Mouse (Mus musculus): Measurements from ENCODE around the gene Olfr1441. TPM values are rescaled to one million over a fixed set of nuclear protein-coding genes. Genes with fewer than 3 reads are reported as not detected.

The Olfr1441 gene
- total RNA-seq, 1 experiment = 0.13 TPM

- Histone ChIP-seq H3K9ac (ENCODE audit: insufficient read depth, low read depth, low read length, poor library complexity, severe bottlenecking) (no peak overlapping the region), H3K9me3 (ENCODE audit: control insufficient read depth, insufficient read depth, low read depth, low read length) (no peaks in the 10 kb centered on the region), H3K4me1 (ENCODE audit: control insufficient read depth in 2 of 2, insufficient read depth in 2 of 2, low read length in 2 of 2, poor library complexity in 1 of 2) (peaks cover 0 to 3% of the 10 kb centered on the region in 2 experiments; a peak in 1 of 4 replicates), H3K4me3 (ENCODE audit: insufficient read depth in 1 of 2, low read depth in 1 of 2, low read length in 2 of 2, poor library complexity in 1 of 2, severe bottlenecking in 1 of 2) (no peak overlapping the region), H3K36me3 (ENCODE audit: control insufficient read depth, insufficient read depth, low read length, poor library complexity, severe bottlenecking) (no peaks in the 10 kb centered on the region), H3K27ac (ENCODE audit: insufficient read depth, low read depth, low read length, poor library complexity, severe bottlenecking) (no peak overlapping the region)
- TF ChIP-seq ZC3H11A (IDR thresholded peaks at IDR 0.05; ENCODE audit: borderline replicate concordance, low read depth, low read length) (no peak), HCFC1 (IDR thresholded peaks at IDR 0.05; ENCODE audit: borderline replicate concordance, insufficient read depth, low read length) (no peak), ZNF384 (IDR thresholded peaks at IDR 0.05; ENCODE audit: low read depth, low read length) (no peak), MAFK (IDR thresholded peaks at IDR 0.05; ENCODE audit: insufficient read depth, low read depth, low read length) (no peak), CHD2 (IDR thresholded peaks at IDR 0.05; ENCODE audit: low read depth, low read length) (no peak)
- in situ Hi-C loops (cut with MboI; ENCODE audit: low sequenced_read_pairs in 2 of 2, unreplicated experiment in 2 of 2) = no loop called here
- no peak for DNase-seq (ENCODE audit: low read depth, low spot score)
Observed at GRCm38 (mm10) chr19:12439581-12439980, 22.3 kb downstream of the Olfr1441 start.

GRCm38 (mm10) chr19:12440103-12440725, 23.0 kb downstream of the Olfr1441 start:
- no peak for DNase-seq (ENCODE audit: low read depth, low spot score)
- peaks cover 0 to 3% of the 10 kb centered on the region in 2 experiments; a peak in 1 of 4 replicates for H3K4me1 ChIP-seq (ENCODE audit: control insufficient read depth in 2 of 2, insufficient read depth in 2 of 2, low read length in 2 of 2, poor library complexity in 1 of 2)
- H3K27ac ChIP-seq (ENCODE audit: insufficient read depth, low read depth, low read length, poor library complexity, severe bottlenecking) = 0 out of 2 replicates have a peak overlapping the region, but pooled peaks have one; percentile 0
- in situ Hi-C loops (cut with MboI; ENCODE audit: low sequenced_read_pairs in 2 of 2, unreplicated experiment in 2 of 2) = no loop called here
- no peaks in the 10 kb centered on the region for H3K36me3 ChIP-seq (ENCODE audit: control insufficient read depth, insufficient read depth, low read length, poor library complexity, severe bottlenecking)
- H3K9me3 ChIP-seq (ENCODE audit: control insufficient read depth, insufficient read depth, low read depth, low read length) = no peaks in the 10 kb centered on the region
- no peak overlapping the region for H3K9ac ChIP-seq (ENCODE audit: insufficient read depth, low read depth, low read length, poor library complexity, severe bottlenecking)
- no peak overlapping the region for H3K4me3 ChIP-seq (ENCODE audit: insufficient read depth in 1 of 2, low read depth in 1 of 2, low read length in 2 of 2, poor library complexity in 1 of 2, severe bottlenecking in 1 of 2)
- no peak for TF ChIP-seq HCFC1 (IDR thresholded peaks at IDR 0.05; ENCODE audit: borderline replicate concordance, insufficient read depth, low read length)
- no peak for TF ChIP-seq CHD2 (IDR thresholded peaks at IDR 0.05; ENCODE audit: low read depth, low read length)
- TF ChIP-seq MAFK (IDR thresholded peaks at IDR 0.05; ENCODE audit: insufficient read depth, low read depth, low read length) = no peak

- in situ Hi-C loops (cut with MboI; ENCODE audit: low sequenced_read_pairs in 2 of 2, unreplicated experiment in 2 of 2) = no loop called here
- Histone ChIP-seq H3K36me3 (ENCODE audit: control insufficient read depth, insufficient read depth, low read length, poor library complexity, severe bottlenecking) (no peaks in the 10 kb centered on the region), H3K9ac (ENCODE audit: insufficient read depth, low read depth, low read length, poor library complexity, severe bottlenecking) (no peak overlapping the region), H3K27ac (ENCODE audit: insufficient read depth, low read depth, low read length, poor library complexity, severe bottlenecking) (no peak overlapping the region), H3K4me3 (ENCODE audit: insufficient read depth in 1 of 2, low read depth in 1 of 2, low read length in 2 of 2, poor library complexity in 1 of 2, severe bottlenecking in 1 of 2) (no peak overlapping the region), H3K4me1 (ENCODE audit: control insufficient read depth in 2 of 2, insufficient read depth in 2 of 2, low read length in 2 of 2, poor library complexity in 1 of 2) (peaks cover 0 to 3% of the 10 kb centered on the region in 2 experiments; a peak in 1 of 4 replicates), H3K9me3 (ENCODE audit: control insufficient read depth, insufficient read depth, low read depth, low read length) (no peaks in the 10 kb centered on the region; the same call in 1 of the 2 replicates)
- TF ChIP-seq MAFK (IDR thresholded peaks at IDR 0.05; ENCODE audit: insufficient read depth, low read depth, low read length) = no peak
- no peak for TF ChIP-seq ZC3H11A (IDR thresholded peaks at IDR 0.05; ENCODE audit: borderline replicate concordance, low read depth, low read length)
- no peak for TF ChIP-seq ZNF384 (IDR thresholded peaks at IDR 0.05; ENCODE audit: low read depth, low read length)
- TF ChIP-seq CHD2 (IDR thresholded peaks at IDR 0.05; ENCODE audit: low read depth, low read length) = no peak
- no peak for TF ChIP-seq HCFC1 (IDR thresholded peaks at IDR 0.05; ENCODE audit: borderline replicate concordance, insufficient read depth, low read length)
- no peak for DNase-seq (ENCODE audit: low read depth, low spot score)
Observed at GRCm38 (mm10) chr19:12442560-12442959, 25.3 kb downstream of the Olfr1441 start.

- DNase-seq (ENCODE audit: low read depth, low spot score) = no peak
- in situ Hi-C loops (cut with MboI; ENCODE audit: low sequenced_read_pairs in 2 of 2, unreplicated experiment in 2 of 2) = no loop called here
- no peak overlapping the region for H3K9ac ChIP-seq (ENCODE audit: insufficient read depth, low read depth, low read length, poor library complexity, severe bottlenecking)
- peaks cover 0 to 3% of the 10 kb centered on the region in 2 experiments; a peak in 1 of 4 replicates for H3K4me1 ChIP-seq (ENCODE audit: control insufficient read depth in 2 of 2, insufficient read depth in 2 of 2, low read length in 2 of 2, poor library complexity in 1 of 2)
- no peak overlapping the region for H3K27ac ChIP-seq (ENCODE audit: insufficient read depth, low read depth, low read length, poor library complexity, severe bottlenecking)
- H3K9me3 ChIP-seq (ENCODE audit: control insufficient read depth, insufficient read depth, low read depth, low read length) = no peaks in the 10 kb centered on the region; the same call in 1 of the 2 replicates
- no peaks in the 10 kb centered on the region for H3K36me3 ChIP-seq (ENCODE audit: control insufficient read depth, insufficient read depth, low read length, poor library complexity, severe bottlenecking)
- no peak for TF ChIP-seq ZNF384 (IDR thresholded peaks at IDR 0.05; ENCODE audit: low read depth, low read length)
- TF ChIP-seq MAFK (IDR thresholded peaks at IDR 0.05; ENCODE audit: insufficient read depth, low read depth, low read length) = no peak
- H3K4me3 ChIP-seq (ENCODE audit: insufficient read depth in 1 of 2, low read depth in 1 of 2, low read length in 2 of 2, poor library complexity in 1 of 2, severe bottlenecking in 1 of 2) = no peak overlapping the region
Observed at GRCm38 (mm10) chr19:12445014-12445413, 27.8 kb downstream of the Olfr1441 start.

Data from ES-E14 (cell line).